Mouse (Mus musculus) forebrain, embryonic 11.5 days (tissue): ENCODE data around the gene Olfr78. TPM values are rescaled to one million over a fixed set of nuclear protein-coding genes. Genes with fewer than 3 reads are reported as not detected.

Experiments
- ATAC-seq: fragments of 200-750 bp; cut with Nextera tagmentation; replicated peaks from 2 replicates; pipeline ENCODE4 v1.8.0; 2017; ENCODE audit warnings: moderate TSS enrichment; ENCODE audit not compliant: low FRiP score
- DNase-seq: peaks from one replicate; pipeline ENCODE4 v3.0.0-alpha.2; 2017; ENCODE audit warnings: low spot score
- H3K27ac ChIP-seq: fragments of 300-500 bp; sonication (generic); 2 replicates; pipeline ENCODE4 v1.5.1; 2014; ENCODE audit warnings: low read depth, low read length
- H3K27me3 ChIP-seq: fragments of 300-500 bp; sonication (generic); 2 replicates; pipeline ENCODE4 v1.6.1; 2014; ENCODE audit warnings: mild to moderate bottlenecking, low read length, mixed read lengths; ENCODE audit not compliant: control insufficient read depth, insufficient read depth
- H3K36me3 ChIP-seq: fragments of 300-500 bp; sonication (generic); 2 replicates; pipeline ENCODE4 v1.6.1; 2014; ENCODE audit warnings: mild to moderate bottlenecking, low read length, moderate library complexity, mixed read lengths; ENCODE audit not compliant: control insufficient read depth, insufficient read depth
- H3K4me1 ChIP-seq: fragments of 300-500 bp; sonication (generic); replicated peaks from 2 replicates; pipeline ENCODE4 v1.6.1; 2014; ENCODE audit warnings: low read length, mixed read lengths; ENCODE audit not compliant: control insufficient read depth, insufficient read depth
- H3K4me2 ChIP-seq: fragments of 300-500 bp; sonication (generic); 2 replicates; pipeline ENCODE4 v1.6.1; 2014; ENCODE audit warnings: low read depth, mild to moderate bottlenecking, low read length, moderate library complexity, mixed read lengths; ENCODE audit not compliant: severe bottlenecking
- H3K4me3 ChIP-seq: fragments of 300-500 bp; sonication (generic); 2 replicates; pipeline ENCODE4 v1.5.1; 2014; ENCODE audit warnings: low read depth, low read length
- H3K9ac ChIP-seq: fragments of 300-500 bp; sonication (generic); 2 replicates; pipeline ENCODE4 v1.6.1; 2014; ENCODE audit warnings: low read length
- H3K9me3 ChIP-seq: fragments of 300-500 bp; sonication (generic); 2 replicates; pipeline ENCODE4 v1.6.1; 2016; ENCODE audit warnings: low read length, mixed read lengths; ENCODE audit not compliant: control insufficient read depth
- WGBS: fragments of 180-500 bp; shearing (Covaris S2); extraction: QIAGEN DNeasy Blood & Tissue Kit; methylation state at CpG from one replicate; pipeline ENCODE4 v1.1.7; 2014; 5-methylcytosine and 5-hydroxymethylcytosine counted together
- polyA plus RNA-seq: library from polyadenylated mRNA; unstranded; fragments of >200 nt; fragmentation: Nextera tagmentation; extraction: Ambion mirVana; gene quantifications from 2 replicates; pipeline ENCODE4 v1.2.1, GENCODE M21; 2014

The Olfr78 gene
- polyA plus RNA-seq, 1 experiment from 2014 or later: not detected

- Histone ChIP-seq H3K27me3 (no peaks in the 10 kb centered on the region), H3K4me1 (no peaks in the 10 kb centered on the region), H3K4me2 (no peak overlapping the region), H3K9me3 (no peaks in the 10 kb centered on the region), H3K36me3 (no peaks in the 10 kb centered on the region), H3K9ac (no peak overlapping the region), H3K4me3 (no peak overlapping the region), H3K27ac (no peak overlapping the region)
- 90% methylated on average over 7 of the region's 7 CpGs for WGBS
- ATAC-seq (no peak), DNase-seq (no peak)
Measured at GRCm38 (mm10) chr7:102698461-102698860, 60.8 kb downstream of the Olfr78 start.

DNA sequence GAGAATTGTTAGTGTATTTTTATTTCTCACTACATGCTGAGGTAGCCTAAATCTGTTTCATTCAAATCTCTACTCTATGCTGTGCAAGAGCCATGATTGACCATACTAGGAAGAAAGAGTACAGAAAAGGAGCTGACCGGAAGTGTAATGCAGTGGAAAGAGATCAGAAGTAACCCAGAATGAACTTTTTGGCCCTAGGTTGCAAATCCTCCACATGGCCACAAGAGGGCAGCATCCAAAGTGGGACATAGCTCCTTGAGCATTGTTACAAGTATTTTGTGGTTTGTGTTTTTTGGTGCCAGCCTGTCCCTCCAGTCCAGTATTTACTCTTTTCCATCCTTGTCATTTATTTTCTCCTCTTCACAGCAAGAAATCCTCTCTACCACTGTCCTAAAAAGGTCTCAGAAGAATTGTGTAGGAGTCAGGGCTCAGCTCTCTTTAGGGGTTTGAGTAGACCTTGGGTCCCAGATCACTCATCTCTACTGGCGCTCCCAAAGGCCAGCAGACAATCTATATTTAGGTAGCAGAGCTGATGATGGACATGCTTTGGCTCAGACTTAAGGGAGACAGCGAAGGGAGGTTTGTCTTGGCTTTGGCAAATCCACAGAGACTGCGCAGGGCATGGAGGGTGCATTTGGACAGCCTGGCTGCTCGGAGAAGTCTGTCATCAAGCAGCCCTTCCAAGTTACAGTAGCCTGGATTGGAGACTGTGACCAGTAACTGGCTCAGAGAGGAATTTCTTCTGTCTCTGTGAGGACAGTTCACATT is 63.7 kb downstream of the Olfr78 start, which contains the start of gene Olfr557:
Gene Olfr557, plus strand, starts transcription at position 553 of the 768 bp plus-strand sequence.
- Histone ChIP-seq H3K27ac (no peak within 1 kb of the TSS), H3K4me1 (no peaks in the 10 kb centered on the region), H3K4me3 (no peak within 1 kb of the TSS), H3K27me3 (no peaks in the 10 kb centered on the region), H3K36me3 (no peaks in the 10 kb centered on the region), H3K9me3 (no peaks in the 10 kb centered on the region), H3K4me2 (no peak within 1 kb of the TSS), H3K9ac (no peak within 1 kb of the TSS)
- WGBS: 82% methylated on average over 5 of the region's 5 CpGs
- ATAC-seq: no peak
- DNase-seq: no peak

Other genes with a start within 250 kb of the Olfr78 start
- gene Olfr547, start 224.7 kb downstream of the Olfr78 start, polyA plus RNA-seq: not detected in 2 replicates
- gene Olfr548-ps1, start 218.6 kb downstream of the Olfr78 start, polyA plus RNA-seq: not detected in 2 replicates
- not detected in 2 replicates for gene Olfr549, start 209.6 kb downstream of the Olfr78 start, polyA plus RNA-seq
- 0.16 and 0.25 TPM in 2 replicates for gene Trim21, start 194.0 kb downstream of the Olfr78 start, polyA plus RNA-seq
- gene Olfr550, start 188.0 kb downstream of the Olfr78 start, polyA plus RNA-seq: not detected in 2 replicates
- gene Olfr551, start 167.6 kb downstream of the Olfr78 start, polyA plus RNA-seq: not detected in 2 replicates
- gene Olfr552, start 161.7 kb downstream of the Olfr78 start, polyA plus RNA-seq: not detected in 2 replicates
- gene Olfr553, start 141.3 kb downstream of the Olfr78 start, polyA plus RNA-seq: not detected in 2 replicates
- not detected in 2 replicates for gene Olfr554, start 121.0 kb downstream of the Olfr78 start, polyA plus RNA-seq
- gene Olfr555, start 100.6 kb downstream of the Olfr78 start, polyA plus RNA-seq: not detected in 2 replicates
- gene Olfr556, start 94.6 kb downstream of the Olfr78 start, polyA plus RNA-seq: not detected in 2 replicates
- 11.0 and 12.0 TPM in 2 replicates for gene Trim68, start 72.1 kb downstream of the Olfr78 start, polyA plus RNA-seq
- gene Olfr557, start 63.6 kb downstream of the Olfr78 start, polyA plus RNA-seq: not detected in 2 replicates
- not detected in 2 replicates for gene Olfr558, start 57.3 kb downstream of the Olfr78 start, polyA plus RNA-seq
- gene Olfr33, start 40.4 kb downstream of the Olfr78 start, polyA plus RNA-seq: not detected in 2 replicates
- gene Olfr559, start 32.0 kb downstream of the Olfr78 start, polyA plus RNA-seq: not detected in 2 replicates
- gene Olfr560, start 105 bp downstream of the Olfr78 start, polyA plus RNA-seq: not detected in 2 replicates
- not detected in 2 replicates for gene Olfr561, start 11.8 kb upstream of the Olfr78 start, polyA plus RNA-seq
- gene Olfr564, start 44.0 kb upstream of the Olfr78 start, polyA plus RNA-seq: not detected in 2 replicates
- gene Olfr566, start 99.3 kb upstream of the Olfr78 start, polyA plus RNA-seq: not detected in 2 replicates
- not detected in 2 replicates for gene Olfr568, start 117.7 kb upstream of the Olfr78 start, polyA plus RNA-seq
- not detected in 2 replicates for gene Olfr569, start 131.4 kb upstream of the Olfr78 start, polyA plus RNA-seq
- not detected in 2 replicates for gene Olfr570, start 135.1 kb upstream of the Olfr78 start, polyA plus RNA-seq
- gene Olfr571, start 158.1 kb upstream of the Olfr78 start, polyA plus RNA-seq: 0.17 and 0.19 TPM in 2 replicates
- gene Olfr572, start 164.9 kb upstream of the Olfr78 start, polyA plus RNA-seq: not detected in 2 replicates
- not detected in 2 replicates for gene Olfr573-ps1, start 183.1 kb upstream of the Olfr78 start, polyA plus RNA-seq
- gene Olfr574, start 189.0 kb upstream of the Olfr78 start, polyA plus RNA-seq: not detected in 2 replicates
- gene Olfr575, start 199.3 kb upstream of the Olfr78 start, polyA plus RNA-seq: not detected in 2 replicates
- gene Olfr576, start 203.2 kb upstream of the Olfr78 start, polyA plus RNA-seq: not detected in 2 replicates
- gene Olfr577, start 216.5 kb upstream of the Olfr78 start, polyA plus RNA-seq: not detected in 2 replicates
- gene Olfr578, start 229.9 kb upstream of the Olfr78 start, polyA plus RNA-seq: not detected in 2 replicates